In genomic region chrX:157489871-157490721, GRCm38 (mm10) we compare ENCODE assay signal across 8 mouse cellular contexts. TPM values are rescaled to one million over a fixed set of nuclear protein-coding genes. Genes with fewer than 3 reads are reported as not detected.
DNase-seq lines count a peak whose midpoint lies in the region; ATAC-seq lines count a peak whose summit lies in the region.

No protein-coding gene starts in this region.

- no peaks in the 10 kb centered on the region for H3K9me3 ChIP-seq in heart, embryonic 13.5 days
- no peaks in the 10 kb centered on the region for H3K9me3 ChIP-seq in hindbrain, embryonic 14.5 days (ENCODE audit: control insufficient read depth, low read length)
- H3K9me3 ChIP-seq in midbrain, embryonic 11.5 days (ENCODE audit: control insufficient read depth, low read length): no peaks in the 10 kb centered on the region

- ATAC-seq in heart, embryonic 13.5 days (ENCODE audit: extremely low read depth, insufficient number of reproducible peaks, low FRiP score, low TSS enrichment): no peak
- ATAC-seq in hindbrain, embryonic 14.5 days (ENCODE audit: low FRiP score): no peak
- ATAC-seq in midbrain, embryonic 11.5 days (ENCODE audit: low FRiP score): no peak

- no peaks in the 10 kb centered on the region for H3K27me3 ChIP-seq in heart, embryonic 13.5 days (replicated peaks)
- no peaks in the 10 kb centered on the region for H3K27me3 ChIP-seq in hindbrain, embryonic 14.5 days (ENCODE audit: control insufficient read depth, insufficient read depth, low read length)
- H3K27me3 ChIP-seq in midbrain, embryonic 11.5 days (ENCODE audit: control insufficient read depth, insufficient read depth, low read length): no peaks in the 10 kb centered on the region

- WGBS in heart, embryonic 13.5 days: 10% methylated on average over 9 of the region's 9 CpGs
- WGBS in hindbrain, embryonic 14.5 days: 18% methylated on average over 9 of the region's 9 CpGs
- 18% methylated on average over 9 of the region's 9 CpGs for WGBS in midbrain, embryonic 11.5 days

- H3K4me1 ChIP-seq in heart, embryonic 13.5 days: peaks cover 5% of the 10 kb centered on the region
- peaks cover 6% of the 10 kb centered on the region; the same call in 1 of the 2 replicates for H3K4me1 ChIP-seq in hindbrain, embryonic 14.5 days (replicated peaks; ENCODE audit: control insufficient read depth, insufficient read depth, low read length)
- H3K4me1 ChIP-seq in midbrain, embryonic 11.5 days (ENCODE audit: control insufficient read depth, insufficient read depth, low read length): peaks cover 6% of the 10 kb centered on the region; the same call in 1 of the 2 replicates

- H3K4me3 ChIP-seq in heart, embryonic 13.5 days: peak overlapping the region; percentile 74
- H3K4me3 ChIP-seq in hindbrain, embryonic 14.5 days (replicated peaks; ENCODE audit: low read length): peak overlapping the region; percentile 63
- peak overlapping the region; percentile 61 for H3K4me3 ChIP-seq in midbrain, embryonic 11.5 days (ENCODE audit: low read depth, low read length)

- intact Hi-C loops in left cerebral cortex, postnatal 14 days (cut with DNase I): no loop called here

- H3K9ac ChIP-seq in heart, embryonic 13.5 days: peak overlapping the region; percentile 90
- peak overlapping the region; percentile 85 for H3K9ac ChIP-seq in hindbrain, embryonic 14.5 days
- H3K9ac ChIP-seq in midbrain, embryonic 11.5 days (ENCODE audit: low read length): peak overlapping the region; percentile 87

- no peak for DNase-seq in heart, postnatal 4 days
- DNase-seq in ZHBTc4 (ENCODE audit: low read depth, low spot score): peak; percentile 46
- no peak for DNase-seq in hindbrain, embryonic 14.5 days (ENCODE audit: low spot score)
- DNase-seq in midbrain, embryonic 11.5 days (ENCODE audit: low spot score, missing footprints): peak; percentile 85
- no peak for DNase-seq in frontal cortex, postnatal 14 days (ENCODE audit: low spot score in 2 of 2)
- DNase-seq in left cerebral cortex, postnatal 14 days (ENCODE audit: low spot score in 2 of 2): no peak
- DNase-seq in cerebellum, adult 8-10 months: no peak

- H3K36me3 ChIP-seq in heart, embryonic 13.5 days: no peaks in the 10 kb centered on the region
- no peaks in the 10 kb centered on the region for H3K36me3 ChIP-seq in hindbrain, embryonic 14.5 days (replicated peaks; ENCODE audit: control insufficient read depth, insufficient read depth)
- H3K36me3 ChIP-seq in midbrain, embryonic 11.5 days (ENCODE audit: control insufficient read depth, insufficient read depth, low read length): no peaks in the 10 kb centered on the region

- H3K27ac ChIP-seq in heart, embryonic 13.5 days (replicated peaks): 0 out of 2 replicates have a peak overlapping the region, but pooled peaks have one; percentile 5
- no peak overlapping the region for H3K27ac ChIP-seq in hindbrain, embryonic 14.5 days
- no peak overlapping the region for H3K27ac ChIP-seq in midbrain, embryonic 11.5 days (ENCODE audit: low read depth, low read length)

- peak overlapping the region; percentile 69 for H3K4me2 ChIP-seq in heart, embryonic 13.5 days
- peak overlapping the region; percentile 50 for H3K4me2 ChIP-seq in hindbrain, embryonic 14.5 days (replicated peaks)
- H3K4me2 ChIP-seq in midbrain, embryonic 11.5 days: peak overlapping the region; percentile 44

RNA-seq across cellular contexts. Expression of gene Sms, which starts 2.0 kb away (rescaled TPM):
- 48.7 and 73.1 TPM in 2 replicates for polyA plus RNA-seq in heart, embryonic 13.5 days (2015; fragmentation: Nextera tagmentation; extraction: Ambion mirVana)
- 10 to 100 TPM; 24.2 to 25.3 TPM for total RNA-seq in heart, postnatal 4 days (2021)
- polyA plus RNA-seq in hindbrain, embryonic 14.5 days (2014; fragmentation: Nextera tagmentation; extraction: Ambion mirVana): 149 and 164 TPM in 2 replicates
- 112 and 118 TPM in 2 replicates for polyA plus RNA-seq in midbrain, embryonic 11.5 days (2014; fragmentation: Nextera tagmentation; extraction: Ambion mirVana)
- 10 to 100 TPM; 69.9 to 72.2 TPM for total RNA-seq in left cerebral cortex, postnatal 14 days (2021)

Comparison
In these comparisons a context has a peak if more than half of its experiments do, and no peak if none do; other contexts are left out.
1. DNase-seq: peak in ZHBTc4 (single experiment) and midbrain, embryonic 11.5 days (single experiment); none in heart, postnatal 4 days (single experiment), hindbrain, embryonic 14.5 days (single experiment), frontal cortex, postnatal 14 days (0 of 2), left cerebral cortex, postnatal 14 days (0 of 2) and cerebellum, adult 8-10 months (single experiment).
2. Peak in every context shown above with its lines, with median percentiles within 50 percentile points of each other: H3K4me2 ChIP-seq, H3K4me3 ChIP-seq and H3K9ac ChIP-seq.